Mouse (Mus musculus) lung, embryonic 15.5 days (tissue): ENCODE results near the gene Ldha. TPM values are rescaled to one million over a fixed set of nuclear protein-coding genes. Genes with fewer than 3 reads are reported as not detected.
"Not testable (repeated sequence)": the region's sequence is repeated elsewhere in the genome, so short reads cannot be mapped to it uniquely, and the experiment has no call there.

Source experiments
- ATAC-seq: fragments of 200-750 bp; cut with Nextera tagmentation; 2 replicates; pipeline ENCODE4 v1.8.0; 2017; ENCODE audit warnings: moderate number of reproducible peaks, borderline replicate concordance; ENCODE audit not compliant: low FRiP score, low TSS enrichment; ENCODE audit errors: extremely low read depth
- H3K27ac ChIP-seq: fragments of 300-500 bp; sonication (generic); 2 replicates; pipeline ENCODE4 v1.5.1; 2015; ENCODE audit warnings: moderate library complexity, mild to moderate bottlenecking, inconsistent platforms
- H3K27me3 ChIP-seq: fragments of 300-500 bp; sonication (generic); 2 replicates; pipeline ENCODE4 v1.6.1; 2015; ENCODE audit warnings: inconsistent platforms
- H3K36me3 ChIP-seq: fragments of 300-500 bp; sonication (generic); 2 replicates; pipeline ENCODE4 v1.6.1; 2015; ENCODE audit warnings: inconsistent platforms
- H3K4me1 ChIP-seq: fragments of 300-500 bp; sonication (generic); 2 replicates; pipeline ENCODE4 v1.6.1; 2015; ENCODE audit warnings: inconsistent platforms
- H3K4me2 ChIP-seq: fragments of 300-500 bp; sonication (generic); 2 replicates; pipeline ENCODE4 v1.6.1; 2015; ENCODE audit warnings: inconsistent platforms, mild to moderate bottlenecking, moderate library complexity
- H3K4me3 ChIP-seq: fragments of 300-500 bp; sonication (generic); 2 replicates; pipeline ENCODE4 v1.5.1; 2015; ENCODE audit warnings: mild to moderate bottlenecking, inconsistent platforms
- H3K9ac ChIP-seq: fragments of 300-500 bp; sonication (generic); 2 replicates; pipeline ENCODE4 v1.6.1; 2015; ENCODE audit warnings: inconsistent platforms
- H3K9me3 ChIP-seq: fragments of 300-500 bp; sonication (generic); 2 replicates; pipeline ENCODE4 v1.6.1; 2016; ENCODE audit warnings: inconsistent platforms
- WGBS: fragments of 180-500 bp; shearing (Covaris S2); methylation state at CpG from one replicate; pipeline ENCODE4 v1.1.7; 2015; 5-methylcytosine and 5-hydroxymethylcytosine counted together
- polyA plus RNA-seq: library from polyadenylated mRNA; unstranded; fragments of >200 nt; fragmentation: Nextera tagmentation; extraction: Ambion mirVana; gene quantifications from 2 replicates; pipeline ENCODE4 v1.2.1, GENCODE M21; 2015

Gene Ldha
- polyA plus RNA-seq, 1 experiment from 2014 or later, result 1,840 TPM

DNA sequence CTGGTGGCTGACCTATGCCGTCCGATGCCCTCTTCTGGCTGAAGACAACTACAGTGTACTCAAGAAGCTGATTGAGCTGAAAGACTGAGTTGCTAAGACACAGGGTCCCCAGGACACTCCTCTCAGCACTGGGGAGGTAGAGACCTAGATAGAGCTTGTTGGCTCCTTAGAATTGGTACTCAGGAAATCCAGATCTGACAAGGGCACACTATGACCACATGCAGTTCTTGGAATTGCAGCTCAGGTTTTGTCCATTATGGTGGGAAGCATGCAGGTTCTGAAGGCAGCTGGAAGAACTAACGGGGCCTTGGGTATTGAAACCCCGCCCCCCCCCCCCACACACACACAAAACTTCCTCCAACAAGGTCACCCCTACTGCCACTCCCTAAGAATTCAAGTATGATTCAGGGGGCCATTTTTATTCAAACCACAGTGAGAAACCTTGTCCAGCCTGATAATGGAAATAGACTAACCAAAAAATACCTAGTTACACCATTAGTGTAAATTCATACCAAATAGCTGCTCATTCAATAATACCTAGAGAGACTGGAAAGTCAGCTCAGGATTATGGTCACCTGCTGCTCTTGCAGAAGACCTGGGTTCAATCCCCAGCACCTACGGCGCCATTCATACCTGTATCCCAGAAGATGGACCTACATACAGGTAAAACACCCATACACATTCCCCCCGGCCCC, 14.7 kb downstream of the Ldha start:
- H3K4me2 ChIP-seq, result no peak overlapping the region
- no peak overlapping the region for H3K4me3 ChIP-seq
- H3K4me1 ChIP-seq, result no peaks in the 10 kb centered on the region
- peaks cover 54% of the 10 kb centered on the region for H3K36me3 ChIP-seq
- no peaks in the 10 kb centered on the region for H3K9me3 ChIP-seq
- H3K9ac ChIP-seq, result no peak overlapping the region
- WGBS, result 60% methylated on average over 7 of the region's 7 CpGs
- H3K27me3 ChIP-seq, result no peaks in the 10 kb centered on the region
- no peak overlapping the region for H3K27ac ChIP-seq
- no peak for ATAC-seq

- no peaks in the 10 kb centered on the region for H3K4me1 ChIP-seq
- no peaks in the 10 kb centered on the region for H3K27me3 ChIP-seq
- H3K36me3 ChIP-seq, result peaks cover 40% of the 10 kb centered on the region
- no peak overlapping the region for H3K27ac ChIP-seq
- H3K4me2 ChIP-seq, result no peak overlapping the region
- H3K4me3 ChIP-seq, result no peak overlapping the region
- no peaks in the 10 kb centered on the region for H3K9me3 ChIP-seq
- WGBS, result 62% methylated on average over 9 of the region's 9 CpGs
- ATAC-seq, result no peak
- H3K9ac ChIP-seq, result no peak overlapping the region
These were observed 16.2 kb downstream of the Ldha start for GRCm38 (mm10) chr7:46857436-46857835.

DNA sequence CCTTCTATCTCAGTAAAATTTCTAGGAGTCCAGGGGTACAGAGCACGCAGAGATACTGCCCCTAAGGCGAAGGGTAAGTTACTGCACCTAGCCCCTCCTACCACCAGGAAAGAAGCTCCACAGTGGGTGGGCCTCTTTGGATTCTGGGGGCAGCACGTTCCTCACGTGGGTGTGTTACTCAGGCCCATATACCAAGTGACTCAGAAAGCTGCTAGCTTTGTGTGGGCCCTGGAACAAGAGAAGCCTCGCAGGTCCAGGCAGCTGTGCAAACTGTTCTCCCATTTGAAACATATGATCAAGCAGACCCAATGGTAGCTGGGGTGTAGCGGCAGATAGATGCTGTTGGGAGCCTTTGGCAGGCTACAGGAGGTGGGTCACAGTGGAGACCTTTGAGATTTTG, 17.8 kb downstream of the Ldha start:
- H3K4me1 ChIP-seq, result no peaks in the 10 kb centered on the region
- no peak overlapping the region for H3K9ac ChIP-seq
- no peak overlapping the region for H3K27ac ChIP-seq
- WGBS, result 58% methylated on average over 6 of the region's 6 CpGs
- H3K9me3 ChIP-seq, result no peaks in the 10 kb centered on the region
- H3K4me2 ChIP-seq, result no peak overlapping the region
- H3K27me3 ChIP-seq, result no peaks in the 10 kb centered on the region
- peaks cover 24% of the 10 kb centered on the region for H3K36me3 ChIP-seq
- H3K4me3 ChIP-seq, result no peak overlapping the region
- no peak for ATAC-seq

GRCm38 (mm10) chr7:46860996-46861395, 19.7 kb downstream of the Ldha start, which contains the start of gene Ldhc:
Gene Ldhc (plus strand): TSS chr7:46861203.
- 35% methylated on average over 10 of the region's 10 CpGs for WGBS
- no peak within 1 kb of the TSS for H3K27ac ChIP-seq
- H3K36me3 ChIP-seq, result peaks cover 4% of the 10 kb centered on the region
- no peaks in the 10 kb centered on the region for H3K4me1 ChIP-seq
- no peaks in the 10 kb centered on the region for H3K9me3 ChIP-seq
- no peak within 1 kb of the TSS for H3K4me3 ChIP-seq
- no peak for ATAC-seq
- H3K4me2 ChIP-seq, result no peak within 1 kb of the TSS
- no peak within 1 kb of the TSS for H3K9ac ChIP-seq
- H3K27me3 ChIP-seq, result no peaks in the 10 kb centered on the region

GRCm38 (mm10) chr7:46871988-46872387, 30.7 kb downstream of the Ldha start:
- no peaks in the 10 kb centered on the region for H3K36me3 ChIP-seq
- H3K9ac ChIP-seq, result no peak overlapping the region
- H3K27ac ChIP-seq, result no peak overlapping the region
- no peak overlapping the region for H3K4me2 ChIP-seq
- no peak for ATAC-seq
- 66% methylated on average over 4 of the region's 4 CpGs for WGBS
- H3K27me3 ChIP-seq, result no peaks in the 10 kb centered on the region
- H3K4me1 ChIP-seq, result no peaks in the 10 kb centered on the region
- no peak overlapping the region for H3K4me3 ChIP-seq
- no peaks in the 10 kb centered on the region for H3K9me3 ChIP-seq

DNA sequence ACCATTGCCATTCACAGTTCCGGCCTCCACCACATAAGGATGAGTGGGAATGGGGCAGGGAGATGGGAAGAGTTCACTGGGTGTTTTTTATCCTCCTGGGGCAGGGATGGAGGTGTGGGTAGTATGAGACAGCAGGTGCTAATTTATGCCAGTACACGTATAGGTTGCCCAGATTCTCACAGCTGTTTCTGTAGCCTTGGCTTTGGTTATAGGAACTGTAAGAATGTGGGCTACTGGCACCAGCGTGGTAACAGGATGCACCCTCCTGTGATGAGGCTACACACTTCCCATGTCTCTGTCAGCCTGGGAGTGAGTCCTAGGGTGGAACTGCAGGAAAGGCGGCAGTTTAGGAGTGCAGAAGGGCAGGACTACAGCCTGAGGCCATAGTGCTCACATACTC, 35.6 kb downstream of the Ldha start:
- Histone ChIP-seq H3K4me1 (no peaks in the 10 kb centered on the region), H3K4me2 (no peak overlapping the region), H3K27me3 (no peaks in the 10 kb centered on the region), H3K4me3 (no peak overlapping the region), H3K27ac (no peak overlapping the region), H3K36me3 (no peaks in the 10 kb centered on the region), H3K9ac (no peak overlapping the region), H3K9me3 (no peaks in the 10 kb centered on the region)
- ATAC-seq, result no peak
- 70% methylated on average over 4 of the region's 4 CpGs for WGBS

- no peak for ATAC-seq
- Histone ChIP-seq H3K4me3 (no peak overlapping the region), H3K27me3 (no peaks in the 10 kb centered on the region), H3K9me3 (no peaks in the 10 kb centered on the region), H3K4me1 (no peaks in the 10 kb centered on the region), H3K36me3 (no peaks in the 10 kb centered on the region), H3K4me2 (no peak overlapping the region), H3K9ac (no peak overlapping the region), H3K27ac (no peak overlapping the region)
- WGBS, result 72% methylated on average over 6 of the region's 6 CpGs
These were observed 36.0 kb downstream of the Ldha start for GRCm38 (mm10) chr7:46877255-46877654.

DNA sequence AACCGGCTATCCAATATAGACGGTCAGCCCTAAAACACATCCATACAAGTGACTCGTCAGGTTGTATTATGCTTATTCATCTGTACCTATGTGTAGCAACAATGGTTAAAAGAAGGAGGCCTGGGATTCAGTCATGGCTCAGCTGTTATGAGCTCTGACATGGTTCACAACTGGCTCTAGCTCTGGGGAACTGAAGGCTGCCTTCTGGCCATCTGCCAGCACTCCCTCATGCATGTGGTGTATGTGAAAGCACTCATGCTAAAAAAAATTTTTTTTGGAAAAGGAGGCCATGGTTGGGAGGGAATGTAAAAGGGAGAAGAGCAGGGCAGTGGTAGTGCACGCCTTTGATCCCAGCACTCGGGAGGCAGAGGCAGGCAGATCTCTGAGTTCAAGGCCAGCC, 38.6 kb downstream of the Ldha start:
- Histone ChIP-seq H3K4me3 (no peak overlapping the region), H3K36me3 (0 out of 2 replicates have a peak, but pooled peaks cover 1% of the 10 kb centered on the region), H3K27ac (no peak overlapping the region), H3K27me3 (no peaks in the 10 kb centered on the region), H3K4me1 (no peaks in the 10 kb centered on the region), H3K9ac (no peak overlapping the region), H3K9me3 (no peaks in the 10 kb centered on the region), H3K4me2 (no peak overlapping the region)
- WGBS, result 89% methylated on average over 5 of the region's 5 CpGs
- no peak for ATAC-seq

GRCm38 (mm10) chr7:46880992-46881391, 39.7 kb downstream of the Ldha start:
- H3K4me3 ChIP-seq, result no peak overlapping the region
- 81% methylated on average over 2 of the region's 2 CpGs for WGBS
- no peak overlapping the region for H3K4me2 ChIP-seq
- no peak overlapping the region for H3K27ac ChIP-seq
- no peaks in the 10 kb centered on the region for H3K27me3 ChIP-seq
- H3K9ac ChIP-seq, result no peak overlapping the region
- H3K36me3 ChIP-seq, result peaks cover 8% of the 10 kb centered on the region
- no peaks in the 10 kb centered on the region for H3K4me1 ChIP-seq
- H3K9me3 ChIP-seq, result no peaks in the 10 kb centered on the region
- ATAC-seq, result no peak

DNA sequence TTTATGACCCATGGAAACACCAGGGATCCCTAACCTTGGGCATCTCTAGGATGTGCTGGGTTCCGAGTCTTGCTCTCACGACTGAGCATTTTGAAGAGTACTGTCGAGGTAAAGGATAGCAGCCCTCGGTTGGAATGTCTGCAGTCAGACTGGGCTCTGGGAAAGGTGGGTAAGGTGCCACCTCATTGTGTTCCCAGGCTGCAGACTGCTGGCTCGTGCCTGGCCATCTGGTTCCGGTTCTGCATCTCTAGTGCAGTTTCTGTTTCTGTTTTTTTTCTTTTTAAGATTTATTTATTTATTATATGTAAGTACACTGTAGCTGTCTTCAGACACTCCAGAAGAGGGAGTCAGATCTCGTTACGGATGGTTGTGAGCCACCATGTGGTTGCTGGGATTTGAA, 40.7 kb downstream of the Ldha start:
- not testable (repeated sequence) for H3K4me3 ChIP-seq, H3K27me3 ChIP-seq, ATAC-seq, H3K27ac ChIP-seq, H3K9ac ChIP-seq, H3K4me2 ChIP-seq, H3K4me1 ChIP-seq, H3K9me3 ChIP-seq
- WGBS, result 71% methylated on average over 8 of the region's 8 CpGs
- H3K36me3 ChIP-seq, result peaks cover 18% of the 10 kb centered on the region

- Histone ChIP-seq H3K27ac (no peak overlapping the region), H3K4me2 (no peak overlapping the region), H3K9me3 (no peaks in the 10 kb centered on the region), H3K4me1 (no peaks in the 10 kb centered on the region), H3K9ac (no peak overlapping the region), H3K36me3 (peaks cover 32% of the 10 kb centered on the region), H3K4me3 (no peak overlapping the region), H3K27me3 (no peaks in the 10 kb centered on the region)
- no peak for ATAC-seq
- 68% methylated on average over 3 of the region's 3 CpGs for WGBS
These were observed 42.0 kb downstream of the Ldha start for GRCm38 (mm10) chr7:46883304-46883703.

GRCm38 (mm10) chr7:46895511-46895910, 54.2 kb downstream of the Ldha start:
- ATAC-seq, result no peak
- Histone ChIP-seq H3K9me3 (no peaks in the 10 kb centered on the region), H3K4me3 (no peak overlapping the region), H3K9ac (no peak overlapping the region), H3K4me1 (no peaks in the 10 kb centered on the region), H3K27me3 (no peaks in the 10 kb centered on the region), H3K36me3 (peaks cover 84% of the 10 kb centered on the region), H3K27ac (no peak overlapping the region), H3K4me2 (no peak overlapping the region)
- WGBS, result 85% methylated on average over 3 of the region's 3 CpGs

- WGBS, result 82% methylated on average over 3 of the region's 3 CpGs
- ATAC-seq, result no peak
- Histone ChIP-seq H3K4me2 (no peak overlapping the region), H3K36me3 (peaks cover 76% of the 10 kb centered on the region), H3K9me3 (no peaks in the 10 kb centered on the region), H3K9ac (no peak overlapping the region), H3K4me3 (no peak overlapping the region), H3K4me1 (no peaks in the 10 kb centered on the region), H3K27me3 (no peaks in the 10 kb centered on the region), H3K27ac (no peak overlapping the region)
These were observed 58.1 kb downstream of the Ldha start for GRCm38 (mm10) chr7:46899343-46899742.
